Mouse (Mus musculus) cerebellum, postnatal 36 days (tissue): ENCODE data around the gene Olfr1193.
"Not testable (repeated sequence)": the region's sequence is repeated elsewhere in the genome, so short reads cannot be mapped to it uniquely, and the experiment has no call there.

Experiments used
- DNase-seq, 2 experiments: peaks; one replicate each; pipeline ENCODE4 v3.0.0; 2021 to 2022; ENCODE audit warnings: mixed read lengths in 2 of 2

Gene Olfr1193

DNA sequence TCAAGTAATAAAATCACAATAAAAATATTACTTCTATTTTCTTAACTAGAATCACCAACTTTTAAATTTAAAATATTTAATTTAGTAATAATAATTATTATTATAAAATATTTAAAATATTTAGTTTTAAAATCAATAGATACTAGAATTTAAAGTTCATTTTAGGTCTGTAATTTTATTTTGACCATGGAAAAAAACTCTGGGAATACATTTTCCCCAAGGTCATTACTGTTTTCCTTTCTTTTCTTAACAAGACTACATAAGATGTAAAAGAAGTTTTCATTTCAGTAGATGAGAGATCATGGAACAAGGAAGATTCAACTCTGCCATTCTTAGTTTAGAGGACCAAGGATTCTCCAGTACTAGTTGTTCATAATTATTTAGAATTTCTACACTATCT is at the start of gene Olfr1193:
Gene Olfr1193 (plus strand): TSS at position 301 of the 400 bp plus-strand sequence.
- not testable (repeated sequence) for DNase-seq

DNA sequence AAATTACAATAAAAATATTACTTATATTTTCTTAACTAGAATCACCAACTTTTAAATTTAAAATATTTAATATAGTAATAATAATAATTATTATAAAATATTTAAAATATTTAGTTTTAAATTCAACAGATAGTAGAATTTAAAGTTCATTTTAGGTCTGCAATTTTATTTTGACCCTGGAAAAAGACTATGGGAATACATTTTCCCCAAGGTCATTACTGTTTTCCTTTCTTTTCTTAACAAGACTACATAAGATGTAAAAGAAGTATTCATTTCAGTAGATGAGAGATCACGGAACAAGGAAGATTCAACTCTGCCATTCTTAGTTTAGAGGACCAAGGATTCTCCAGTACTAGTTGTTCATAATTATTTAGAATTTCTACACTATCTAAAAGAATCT is 35.2 kb upstream of the Olfr1193 start, which contains the start of gene Olfr1191-ps1:
Gene Olfr1191-ps1 (plus strand): TSS at position 301 of the 400 bp plus-strand sequence.
- DNase-seq = not testable (repeated sequence)

DNA sequence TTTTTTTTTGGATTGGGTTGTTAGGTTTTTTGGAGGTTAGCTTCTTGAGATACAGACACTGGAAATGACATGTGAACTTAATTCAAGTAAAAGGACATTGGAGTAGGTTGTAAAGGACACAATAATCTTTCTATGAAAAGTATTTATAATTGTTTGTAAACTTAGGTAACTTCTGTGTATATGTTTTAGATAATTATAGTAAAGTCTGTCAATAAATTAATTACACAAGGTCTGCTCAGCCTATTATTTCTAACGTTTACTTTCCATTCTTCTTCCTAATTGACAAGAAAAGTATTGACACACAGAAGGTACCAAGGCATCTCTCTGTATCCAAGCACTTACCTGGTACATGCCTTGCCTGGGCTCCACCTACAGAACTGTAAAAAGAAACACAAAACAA is 27.2 kb upstream of the Olfr1193 start, which contains the start of gene Olfr1192-ps1:
Gene Olfr1192-ps1 (plus strand): TSS at position 301 of the 400 bp plus-strand sequence.
- DNase-seq = no peak

DNA sequence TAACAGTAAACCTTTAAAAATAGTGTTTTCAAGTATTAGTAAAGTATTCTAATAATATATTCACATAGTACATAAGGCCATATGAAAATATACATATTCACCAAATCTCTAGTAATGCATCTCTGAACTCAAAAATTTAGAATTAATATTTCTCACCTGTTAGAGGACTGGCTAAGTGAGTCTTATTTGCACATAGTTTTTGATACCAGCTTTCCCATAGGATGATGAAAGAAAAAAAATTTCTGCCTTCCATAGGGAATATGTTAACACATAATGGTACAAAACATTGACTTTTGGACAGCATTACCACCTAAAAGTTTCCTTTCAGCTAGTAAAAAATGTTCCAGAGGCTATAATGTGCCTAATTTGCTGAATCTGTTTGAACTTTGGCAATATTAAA is 13.7 kb downstream of the Olfr1193 start, which contains the start of gene Olfr1195:
Gene Olfr1195 (minus strand): TSS at position 101 of the 400 bp plus-strand sequence.
- DNase-seq = no peak

DNA sequence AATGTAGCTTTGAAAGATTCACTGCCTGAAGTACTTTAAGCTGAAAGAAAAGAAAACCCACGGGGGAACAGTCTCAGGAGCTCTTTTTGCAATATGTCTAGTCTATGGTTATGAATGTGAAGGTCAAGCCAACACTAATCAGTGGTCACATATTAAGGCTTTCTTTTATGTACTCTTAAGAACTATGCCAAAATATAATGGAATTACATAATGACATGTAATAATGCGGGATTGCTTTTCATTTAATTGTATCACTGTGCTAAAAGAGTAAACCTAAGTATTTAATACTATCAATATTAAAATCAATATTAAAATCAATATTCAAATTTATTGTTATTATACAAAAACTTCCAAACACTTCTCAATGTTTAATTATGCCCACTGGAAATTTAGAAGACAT is 29.1 kb downstream of the Olfr1193 start, which contains the start of gene Olfr1196:
Gene Olfr1196 (minus strand): TSS at position 101 of the 400 bp plus-strand sequence.
- no peak for DNase-seq
